Comparison of ENCODE assay signal across 19 mouse cellular contexts in genomic region chr19:57219758-57220157, GRCm38 (mm10).
"Had no signal": no experiment of that assay in that cellular context is flagged by ENCODE, and none has a peak within 500 bp of the region (broad histone marks: within the 10 kb centered on the region; RNA-seq: fewer than 3 reads in every experiment).

No protein-coding gene starts in this region.

- H3K27me3 ChIP-seq: midbrain, embryonic 12.5 days; neural tube, embryonic 12.5 days; neural tube, embryonic 15.5 days had no signal

- H3K4me3 ChIP-seq: midbrain, embryonic 10.5 days; midbrain, embryonic 12.5 days; myocyte; neural tube, embryonic 12.5 days; neural tube, embryonic 15.5 days had no signal

- H3K4me2 ChIP-seq: lung, embryonic 14.5 days; midbrain, embryonic 12.5 days; neural tube, embryonic 12.5 days; neural tube, embryonic 15.5 days had no signal

- H3K27ac ChIP-seq: midbrain, embryonic 10.5 days; midbrain, embryonic 12.5 days; neural tube, embryonic 12.5 days; neural tube, embryonic 15.5 days had no signal

- DNase-seq: lung, adult 18-20 months; lung, embryonic 14.5 days; lung, postnatal 10 days; lung, postnatal 4 days; midbrain, embryonic 14.5 days; retina, postnatal 1 day; right cerebral cortex, adult 18-20 months; right cerebral cortex, postnatal 25 days; right cerebral cortex, postnatal 4 days; spleen, adult 18-20 months; thymus, adult 18-20 months; thymus, postnatal 14 days; thymus, postnatal 36 days had no signal

- H3K9ac ChIP-seq: lung, embryonic 14.5 days; midbrain, embryonic 12.5 days; neural tube, embryonic 12.5 days; neural tube, embryonic 15.5 days had no signal

- H3K9me3 ChIP-seq: midbrain, embryonic 10.5 days; midbrain, embryonic 12.5 days; neural tube, embryonic 12.5 days; neural tube, embryonic 15.5 days had no signal

- ATAC-seq: midbrain, embryonic 16.5 days had no signal

- H3K36me3 ChIP-seq: midbrain, embryonic 10.5 days; midbrain, embryonic 12.5 days; neural tube, embryonic 12.5 days; neural tube, embryonic 15.5 days had no signal
